Mouse (Mus musculus) MEL (cell line): ENCODE results near the gene Arhgef38. TPM values are rescaled to one million over a fixed set of nuclear protein-coding genes. Genes with fewer than 3 reads are reported as not detected.

ENCODE experiments used
- DNase-seq: peaks from one replicate; pipeline ENCODE4 v3.0.0; 2011; ENCODE audit warnings: low read depth, low spot score
- H3K27ac ChIP-seq: 2 replicates; pipeline ENCODE4 v1.5.1; 2012; ENCODE audit warnings: low read depth, mild to moderate bottlenecking, control low read depth, low read length, moderate library complexity; ENCODE audit not compliant: control insufficient read depth
- H3K27me3 ChIP-seq, 2 experiments: fragments of 150-350 bp in 1 of 2; sonication (generic) in 1 of 2; 2 replicates each; pipeline ENCODE4 v1.6.1; 2012; ENCODE audit warnings: low read length in 2 of 2, mild to moderate bottlenecking in 2 of 2, improper control_type of control experiment in 1 of 2, moderate library complexity in 1 of 2; ENCODE audit not compliant: insufficient read depth in 2 of 2, control insufficient read depth in 1 of 2
- H3K36me3 ChIP-seq, 2 experiments: 2 replicates each; pipeline ENCODE4 v1.6.1; 2012 to 2014; ENCODE audit warnings: low read length in 2 of 2, improper control_type of control experiment in 1 of 2, inconsistent platforms in 1 of 2, mild to moderate bottlenecking in 1 of 2; ENCODE audit not compliant: insufficient read depth in 2 of 2, control insufficient read depth in 1 of 2
- H3K4me1 ChIP-seq, 2 experiments: fragments of 150-350 bp in 1 of 2; sonication (generic) in 1 of 2; 2 replicates each; pipeline ENCODE4 v1.6.1; 2012; ENCODE audit warnings: low read length in 2 of 2, improper control_type of control experiment in 1 of 2, mild to moderate bottlenecking in 1 of 2; ENCODE audit not compliant: insufficient read depth in 2 of 2, control insufficient read depth in 1 of 2
- H3K4me3 ChIP-seq, 2 experiments: fragments of 150-350 bp in 1 of 2; sonication (generic) in 1 of 2; 2 replicates each; pipeline ENCODE4 v1.5.1; 2012; ENCODE audit warnings: low read depth in 2 of 2, low read length in 2 of 2, mild to moderate bottlenecking in 2 of 2, moderate library complexity in 2 of 2, control low read depth in 1 of 2, improper control_type of control experiment in 1 of 2; ENCODE audit not compliant: control insufficient read depth in 1 of 2, insufficient read depth in 1 of 2
- H3K79me2 ChIP-seq: 2 replicates; pipeline ENCODE4 v1.6.1; 2012; ENCODE audit warnings: mild to moderate bottlenecking, low read length, moderate library complexity; ENCODE audit not compliant: control insufficient read depth, poor library complexity, insufficient read depth
- H3K9ac ChIP-seq: 2 replicates; pipeline ENCODE4 v1.6.1; 2012; ENCODE audit warnings: low read depth, mild to moderate bottlenecking, control low read depth, low read length, moderate library complexity; ENCODE audit not compliant: control insufficient read depth, poor library complexity, severe bottlenecking
- H3K9me3 ChIP-seq: fragments of 150-350 bp; sonication (generic); replicated peaks from 2 replicates; pipeline ENCODE4 v1.6.1; 2012; ENCODE audit warnings: mild to moderate bottlenecking, low read length, improper control_type of control experiment, moderate library complexity; ENCODE audit not compliant: insufficient read depth
- CTCF ChIP-seq, 3 experiments: IDR thresholded peaks in 2 of 3; conservative IDR thresholded peaks in 1 of 3; 2 replicates each; pipeline ENCODE4 v1.5.1; 2011 to 2012; ENCODE audit warnings: low read length in 3 of 3, low read depth in 2 of 3, mild to moderate bottlenecking in 2 of 3, improper control_type of control experiment in 1 of 3, inconsistent platforms in 1 of 3, mixed read lengths in 1 of 3, moderate library complexity in 1 of 3; ENCODE audit not compliant: control insufficient read depth in 1 of 3, insufficient read depth in 1 of 3, poor library complexity in 1 of 3, severe bottlenecking in 1 of 3
- EP300 ChIP-seq, 2 experiments: IDR thresholded peaks; 2 replicates each; pipeline ENCODE4 v1.6.1; 2011; ENCODE audit warnings: improper control_type of control experiment in 2 of 2, low read length in 2 of 2, low read depth in 1 of 2, mild to moderate bottlenecking in 1 of 2
- ETS1 ChIP-seq: IDR thresholded peaks from 2 replicates; pipeline ENCODE4 v1.6.1; 2012; ENCODE audit warnings: low read depth, mild to moderate bottlenecking, inconsistent platforms, low read length, improper control_type of control experiment, moderate library complexity
- GABPA ChIP-seq: IDR thresholded peaks from 2 replicates; pipeline ENCODE4 v1.6.1; 2012; ENCODE audit warnings: low read depth, mild to moderate bottlenecking, inconsistent platforms, low read length, improper control_type of control experiment, moderate library complexity
- GATA1 ChIP-seq: IDR thresholded peaks from 2 replicates; pipeline ENCODE4 v1.6.1; 2011; ENCODE audit warnings: low read depth, low read length, improper control_type of control experiment
- HCFC1 ChIP-seq: IDR thresholded peaks from 2 replicates; pipeline ENCODE4 v1.6.1; 2012; ENCODE audit warnings: low read depth, mild to moderate bottlenecking, inconsistent platforms, low read length, improper control_type of control experiment, moderate library complexity
- JUND ChIP-seq: IDR thresholded peaks from 2 replicates; pipeline ENCODE4 v1.6.1; 2011; ENCODE audit warnings: low read depth, mild to moderate bottlenecking, improper control_type of control experiment, low read length
- MAFK ChIP-seq: IDR thresholded peaks from 2 replicates; pipeline ENCODE4 v1.6.1; 2011; ENCODE audit warnings: low read depth, mild to moderate bottlenecking, low read length, improper control_type of control experiment, borderline replicate concordance
- MAX ChIP-seq: IDR thresholded peaks from 2 replicates; pipeline ENCODE4 v1.6.1; 2011; ENCODE audit warnings: low read length, improper control_type of control experiment
- MXI1 ChIP-seq: IDR thresholded peaks from 2 replicates; pipeline ENCODE4 v1.6.1; 2011; ENCODE audit warnings: mild to moderate bottlenecking, low read depth, low read length, improper control_type of control experiment
- MYC ChIP-seq: IDR thresholded peaks from 2 replicates; pipeline ENCODE4 v1.6.1; 2011; ENCODE audit warnings: low read depth, mild to moderate bottlenecking, low read length, improper control_type of control experiment, moderate library complexity
- NELFE ChIP-seq: IDR thresholded peaks from 2 replicates; pipeline ENCODE4 v1.6.1; 2011; ENCODE audit warnings: low read depth, low read length, improper control_type of control experiment
- NRF1 ChIP-seq: IDR thresholded peaks from 2 replicates; pipeline ENCODE4 v1.6.1; 2014; ENCODE audit warnings: low read depth, mild to moderate bottlenecking, inconsistent platforms, low read length, improper control_type of control experiment, moderate library complexity; ENCODE audit not compliant: poor library complexity, insufficient read depth, severe bottlenecking
- POLR2AphosphoS2 ChIP-seq: IDR thresholded peaks from 2 replicates; pipeline ENCODE4 v1.6.1; 2011; ENCODE audit warnings: low read length, improper control_type of control experiment
- POLR2AphosphoS5 ChIP-seq: IDR thresholded peaks from 2 replicates; pipeline ENCODE4 v1.6.1; 2012; ENCODE audit warnings: low read depth, borderline replicate concordance, mild to moderate bottlenecking, inconsistent platforms, low read length, moderate library complexity, mixed read lengths
- RAD21 ChIP-seq: IDR thresholded peaks from 2 replicates; pipeline ENCODE4 v1.6.1; 2011; ENCODE audit warnings: mild to moderate bottlenecking, low read depth, low read length, improper control_type of control experiment
- SMC3 ChIP-seq: IDR thresholded peaks from 2 replicates; pipeline ENCODE4 v1.6.1; 2011; ENCODE audit warnings: low read depth, low read length, improper control_type of control experiment
- TCF12 ChIP-seq: IDR thresholded peaks from 2 replicates; pipeline ENCODE4 v1.6.1; 2014; ENCODE audit warnings: low read depth, mild to moderate bottlenecking, inconsistent platforms, low read length, improper control_type of control experiment, moderate library complexity
- UBTF ChIP-seq: IDR thresholded peaks from 2 replicates; pipeline ENCODE4 v1.6.1; 2012; ENCODE audit warnings: low read depth, mild to moderate bottlenecking, inconsistent platforms, low read length, improper control_type of control experiment, moderate library complexity, borderline replicate concordance; ENCODE audit not compliant: insufficient read depth
- USF1 ChIP-seq: IDR thresholded peaks from 2 replicates; pipeline ENCODE4 v1.6.1; 2014; ENCODE audit warnings: low read depth, mild to moderate bottlenecking, inconsistent platforms, low read length, improper control_type of control experiment, moderate library complexity
- ZMIZ1 ChIP-seq: IDR thresholded peaks from 2 replicates; pipeline ENCODE4 v1.6.1; 2012; ENCODE audit warnings: low read depth, mild to moderate bottlenecking, inconsistent platforms, low read length, improper control_type of control experiment, moderate library complexity
- polyA plus RNA-seq, 2 experiments: library from polyadenylated mRNA; stranded (reverse) in 1 of 2; unstranded in 1 of 2; fragments of >175 nt in 1 of 2; fragments of >200 nt in 1 of 2; gene quantifications; 2 replicates each; pipeline versions ENCODE4 v1.2.1 to v1.2.4; 2012; ENCODE audit warnings: low replicate concordance in 2 of 2, low read depth in 1 of 2; ENCODE audit not compliant: insufficient read length in 2 of 2, insufficient read depth in 1 of 2, missing spikeins in 1 of 2
- total RNA-seq: library from RNA; depleted of rRNA; stranded (reverse); fragments of 300-350 nt; gene quantifications from 2 replicates; pipeline ENCODE4 v1.2.3, GENCODE M21; 2012

The Arhgef38 gene
- total and polyA plus RNA-seq, 3 experiments = not detected

DNA sequence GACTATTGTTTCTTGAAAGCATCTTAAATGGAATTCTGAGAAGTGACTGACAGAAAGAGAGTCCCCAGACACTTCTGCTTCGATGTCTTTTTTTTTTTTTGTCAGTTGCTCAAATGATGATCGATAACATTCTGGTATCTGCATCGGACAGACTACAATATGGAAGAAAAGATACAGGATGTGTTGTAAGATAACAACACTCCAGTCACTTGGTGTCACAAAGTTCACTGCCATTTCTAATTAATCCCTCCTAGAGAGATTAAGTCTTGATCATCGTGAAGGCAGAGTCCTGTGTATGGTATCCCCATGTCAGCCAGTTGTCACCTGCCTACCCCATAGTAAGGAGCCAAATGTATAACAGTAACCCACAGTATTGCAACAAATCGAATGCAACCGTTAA is 83.1 kb downstream of the Arhgef38 start (continued):
- TF ChIP-seq ZMIZ1 (no peak), GABPA (no peak), POLR2AphosphoS2 (no peak), GATA1 (peak; percentile 82), HCFC1 (no peak), POLR2AphosphoS5 (no peak), CTCF (IDR thresholded peaks at IDR 0.05 in 2 of 3, conservative IDR thresholded peaks at IDR 0.05 in 1 of 3; ENCODE audit: control insufficient read depth in 1 of 3, insufficient read depth in 1 of 3, low read depth in 2 of 3, low read length in 3 of 3, poor library complexity in 1 of 3, severe bottlenecking in 1 of 3) (no peak), SMC3 (no peak)

DNA sequence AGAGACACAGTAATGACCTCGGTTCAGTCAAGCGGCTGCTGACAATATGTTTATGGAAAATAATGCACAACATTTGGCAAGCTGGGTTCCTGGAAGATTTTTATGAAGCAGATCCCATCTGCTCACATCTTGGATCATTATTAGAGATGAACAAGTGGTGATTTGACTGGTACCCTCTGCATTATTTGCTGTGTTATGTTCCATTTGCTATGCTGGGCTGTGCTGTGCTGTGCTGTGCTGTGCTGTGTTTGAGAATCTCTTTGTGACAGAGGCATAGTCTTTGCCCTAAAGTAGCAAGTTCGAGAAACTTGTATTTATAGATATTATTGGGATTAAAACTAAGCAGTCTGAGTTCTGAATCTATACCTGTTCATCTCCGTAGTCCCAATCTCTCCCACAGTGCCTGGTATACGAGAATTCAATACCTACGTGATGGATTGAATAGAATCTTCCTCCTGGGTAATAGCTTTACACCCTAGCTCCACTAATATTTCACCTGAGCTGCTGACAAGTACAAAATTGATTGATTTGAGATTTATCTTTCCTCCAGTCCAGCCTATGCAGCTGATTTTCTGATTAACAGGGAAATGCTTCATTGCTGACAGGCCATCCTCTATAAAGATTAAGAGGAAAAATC is 90.1 kb downstream of the Arhgef38 start:
- Histone ChIP-seq H3K4me1 (peaks cover 0 to 16% of the 10 kb centered on the region in 2 experiments; a peak in 3 of 4 replicates), H3K27ac (no peak overlapping the region), H3K36me3 (peaks cover 0 to 12% of the 10 kb centered on the region in 2 experiments; a peak in 2 of 4 replicates), H3K9ac (no peak overlapping the region), H3K9me3 (no peaks in the 10 kb centered on the region), H3K27me3 (no peaks in the 10 kb centered on the region), H3K4me3 (no peak overlapping the region), H3K79me2 (no peaks in the 10 kb centered on the region)
- no peak for DNase-seq
- TF ChIP-seq MAX (no peak), RAD21 (no peak), ETS1 (no peak), MYC (no peak), TCF12 (no peak), ZMIZ1 (no peak), POLR2AphosphoS5 (no peak), NELFE (no peak), SMC3 (no peak), MAFK (no peak), USF1 (no peak), MXI1 (no peak), POLR2AphosphoS2 (no peak), JUND (no peak), NRF1 (no peak), GABPA (no peak), EP300 (IDR thresholded peaks at IDR 0.05; ENCODE audit: low read depth in 1 of 2, low read length in 2 of 2) (no peak), UBTF (no peak)
